Mouse (Mus musculus) brown adipose tissue, adult 24 weeks (tissue): ENCODE data around the gene Lin37. TPM values are rescaled to one million over a fixed set of nuclear protein-coding genes. Genes with fewer than 3 reads are reported as not detected.

ENCODE experiments used
- H3K27ac ChIP-seq: fragments of 200-500 bp; replicated peaks from 2 replicates; pipeline ENCODE4 v1.5.1; 2012; ENCODE audit warnings: low read depth, mild to moderate bottlenecking, low read length
- H3K4me1 ChIP-seq: fragments of 200-500 bp; 2 replicates; pipeline ENCODE4 v1.6.1; 2012; ENCODE audit warnings: low read length, mixed read lengths; ENCODE audit not compliant: control insufficient read depth, insufficient read depth, insufficient read length
- H3K4me3 ChIP-seq: fragments of 200-500 bp; 2 replicates; pipeline ENCODE4 v1.5.1; 2012; ENCODE audit warnings: low read depth, mild to moderate bottlenecking, low read length, moderate library complexity; ENCODE audit not compliant: insufficient read depth
- polyA plus RNA-seq: library from polyadenylated mRNA; stranded (reverse); fragments of >200 nt; gene quantifications from 2 replicates; pipeline ENCODE4 v1.2.4, GENCODE M21; 2012; ENCODE audit not compliant: missing spikeins, insufficient read depth, insufficient read length

Gene Lin37
- polyA plus RNA-seq, 1 experiment: 19.5 TPM

GRCm38 (mm10) chr7:30515003-30515760, 44.5 kb downstream of the Lin37 start:
- Histone ChIP-seq H3K4me1 (no peaks in the 10 kb centered on the region), H3K4me3 (no peak overlapping the region), H3K27ac (no peak overlapping the region)

GRCm38 (mm10) chr7:30508061-30508460, 51.6 kb downstream of the Lin37 start:
- no peaks in the 10 kb centered on the region for H3K4me1 ChIP-seq
- no peak overlapping the region for H3K27ac ChIP-seq
- H3K4me3 ChIP-seq: no peak overlapping the region

Other genes with a start within 250 kb of the Lin37 start
- not detected in 2 replicates for gene Syne4, start 245.0 kb downstream of the Lin37 start, polyA plus RNA-seq
- gene E130208F15Rik, start 238.1 kb downstream of the Lin37 start, polyA plus RNA-seq: 1.6 and 2.0 TPM in 2 replicates
- gene Sdhaf1, start 235.9 kb downstream of the Lin37 start, polyA plus RNA-seq: 18.1 and 22.7 TPM in 2 replicates
- gene Lrfn3, start 197.1 kb downstream of the Lin37 start, polyA plus RNA-seq: 0.67 and 2.4 TPM in 2 replicates
- 34.6 and 43.0 TPM in 2 replicates for gene Tyrobp, start 146.1 kb downstream of the Lin37 start, polyA plus RNA-seq
- 2.5 and 2.8 TPM in 2 replicates for gene Hcst, start 140.0 kb downstream of the Lin37 start, polyA plus RNA-seq
- 0.67 and 1.6 TPM in 2 replicates for gene Nfkbid, start 138.1 kb downstream of the Lin37 start, polyA plus RNA-seq
- gene Aplp1, start 114.3 kb downstream of the Lin37 start, polyA plus RNA-seq: 0.44 and 0.92 TPM in 2 replicates
- gene Kirrel2, start 102.1 kb downstream of the Lin37 start, polyA plus RNA-seq: not detected in 2 replicates
- not detected in 2 replicates for gene Nphs1, start 101.5 kb downstream of the Lin37 start, polyA plus RNA-seq
- not detected in 2 replicates for gene Prodh2, start 66.2 kb downstream of the Lin37 start, polyA plus RNA-seq
- 0.40 TPM in 1 of 2 replicates, not detected in the other for gene Arhgap33, start 24.8 kb downstream of the Lin37 start, polyA plus RNA-seq
- gene Hspb6, start 7.7 kb downstream of the Lin37 start, polyA plus RNA-seq: 49.1 and 64.2 TPM in 2 replicates
- gene Proser3, start 7.5 kb downstream of the Lin37 start, polyA plus RNA-seq: 0.95 and 4.2 TPM in 2 replicates
- 59.1 and 65.5 TPM in 2 replicates for gene U2af1l4, start 3.5 kb upstream of the Lin37 start, polyA plus RNA-seq
- gene Gm49396, start 3.5 kb upstream of the Lin37 start, polyA plus RNA-seq: 0.91 and 5.5 TPM in 2 replicates
- gene Psenen, start 3.8 kb upstream of the Lin37 start, polyA plus RNA-seq: 177 and 187 TPM in 2 replicates
- not detected in 2 replicates for gene Igflr1, start 5.6 kb upstream of the Lin37 start, polyA plus RNA-seq
- 7.1 and 16.1 TPM in 2 replicates for gene Kmt2b, start 28.9 kb upstream of the Lin37 start, polyA plus RNA-seq
- gene Zbtb32, start 39.1 kb upstream of the Lin37 start, polyA plus RNA-seq: not detected in 2 replicates
- not detected in 2 replicates for gene Upk1a, start 53.0 kb upstream of the Lin37 start, polyA plus RNA-seq
- gene Cox6b1, start 66.3 kb upstream of the Lin37 start, polyA plus RNA-seq: 5,485 and 5,752 TPM in 2 replicates
- gene Etv2, start 76.0 kb upstream of the Lin37 start, polyA plus RNA-seq: not detected in 2 replicates
- 24.5 and 39.6 TPM in 2 replicates for gene Rbm42, start 90.5 kb upstream of the Lin37 start, polyA plus RNA-seq
- gene Haus5, start 105.2 kb upstream of the Lin37 start, polyA plus RNA-seq: 2.3 and 2.9 TPM in 2 replicates
- not detected in 2 replicates for gene Pmis2, start 111.8 kb upstream of the Lin37 start, polyA plus RNA-seq
- gene 2200002J24Rik, start 139.1 kb upstream of the Lin37 start, polyA plus RNA-seq: not detected in 2 replicates
- gene Atp4a, start 152.4 kb upstream of the Lin37 start, polyA plus RNA-seq: not detected in 2 replicates
- 209 and 275 TPM in 2 replicates for gene Tmem147, start 169.7 kb upstream of the Lin37 start, polyA plus RNA-seq
- gene Gapdhs, start 183.8 kb upstream of the Lin37 start, polyA plus RNA-seq: not detected in 2 replicates
- gene Sbsn, start 191.6 kb upstream of the Lin37 start, polyA plus RNA-seq: 12.3 and 18.2 TPM in 2 replicates
- gene Dmkn, start 203.9 kb upstream of the Lin37 start, polyA plus RNA-seq: 7.4 and 7.8 TPM in 2 replicates
- 11.5 and 15.2 TPM in 2 replicates for gene Krtdap, start 228.1 kb upstream of the Lin37 start, polyA plus RNA-seq